Mouse (Mus musculus) heart, embryonic 12.5 days (tissue): ENCODE measurements at regions not wholly inside any gene's neighbourhood (a gene's known extent, or its start where the extent isn't known, plus 50 kb on each side); places are given as distances from the start of the nearest gene placed in this dataset.

ENCODE experiments used
- ATAC-seq: fragments of 200-750 bp; cut with Nextera tagmentation; 2 replicates; pipeline ENCODE4 v1.8.0; 2017; ENCODE audit warnings: moderate TSS enrichment, moderate library complexity; ENCODE audit not compliant: insufficient number of reproducible peaks, low FRiP score
- H3K27ac ChIP-seq: fragments of 300-500 bp; sonication (generic); 2 replicates; pipeline ENCODE4 v1.5.1; 2016; ENCODE audit warnings: mild to moderate bottlenecking, moderate library complexity; ENCODE audit not compliant: poor library complexity, severe bottlenecking
- H3K27me3 ChIP-seq: fragments of 300-500 bp; sonication (generic); replicated peaks from 2 replicates; pipeline ENCODE4 v1.6.1; 2016; ENCODE audit warnings: mild to moderate bottlenecking, moderate library complexity
- H3K36me3 ChIP-seq: fragments of 300-500 bp; sonication (generic); 2 replicates; pipeline ENCODE4 v1.6.1; 2016; ENCODE audit warnings: mild to moderate bottlenecking, moderate library complexity
- H3K4me1 ChIP-seq: fragments of 300-500 bp; sonication (generic); replicated peaks from 2 replicates; pipeline ENCODE4 v1.6.1; 2016; ENCODE audit warnings: mild to moderate bottlenecking
- H3K4me2 ChIP-seq: fragments of 300-500 bp; sonication (generic); 2 replicates; pipeline ENCODE4 v1.6.1; 2016; ENCODE audit warnings: mild to moderate bottlenecking, moderate library complexity
- H3K4me3 ChIP-seq: fragments of 300-500 bp; sonication (generic); 2 replicates; pipeline ENCODE4 v1.5.1; 2016; ENCODE audit warnings: mild to moderate bottlenecking
- H3K9ac ChIP-seq: fragments of 300-500 bp; sonication (generic); 2 replicates; pipeline ENCODE4 v1.6.1; 2016; ENCODE audit warnings: mild to moderate bottlenecking, moderate library complexity
- H3K9me3 ChIP-seq: fragments of 300-500 bp; sonication (generic); replicated peaks from 2 replicates; pipeline ENCODE4 v1.6.1; 2016; ENCODE audit warnings: mild to moderate bottlenecking, moderate library complexity
- WGBS: fragments of 180-500 bp; shearing (Covaris S2); methylation state at CpG from one replicate; pipeline ENCODE4 v1.1.7; 2016; 5-methylcytosine and 5-hydroxymethylcytosine counted together

GRCm38 (mm10) chr16:73120568-73120967 lies 812.5 kb downstream of the Robo1 start:
- Histone ChIP-seq H3K27me3 (no peaks in the 10 kb centered on the region), H3K36me3 (no peaks in the 10 kb centered on the region), H3K4me3 (no peak overlapping the region), H3K4me1 (no peaks in the 10 kb centered on the region), H3K9ac (no peak overlapping the region), H3K27ac (no peak overlapping the region), H3K9me3 (no peaks in the 10 kb centered on the region), H3K4me2 (no peak overlapping the region)
- ATAC-seq: no peak

DNA sequence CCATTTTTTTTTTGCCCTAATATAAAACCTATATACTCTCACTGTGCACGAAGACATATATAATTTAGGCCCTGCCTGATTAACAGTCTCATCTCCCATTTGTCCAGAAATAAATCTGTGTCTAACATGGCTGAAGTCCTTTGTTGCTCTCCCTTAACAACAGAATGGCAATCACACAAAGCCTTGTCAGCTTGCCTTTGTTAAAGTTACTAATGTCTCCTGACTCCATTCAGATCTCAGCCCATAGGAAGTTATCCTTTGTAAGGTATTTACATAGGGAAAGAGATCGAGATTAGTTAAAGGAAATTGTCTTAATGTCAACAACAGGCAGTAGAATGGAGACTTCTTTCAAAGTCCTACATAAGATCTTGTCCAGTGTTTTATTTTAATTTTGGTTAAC lies 809.2 kb downstream of the Robo1 start:
- no peak overlapping the region for H3K27ac ChIP-seq
- H3K36me3 ChIP-seq: no peaks in the 10 kb centered on the region
- WGBS: 64% methylated on average over 2 of the region's 2 CpGs
- ATAC-seq: no peak
- H3K4me1 ChIP-seq: no peaks in the 10 kb centered on the region
- no peak overlapping the region for H3K4me3 ChIP-seq
- no peak overlapping the region for H3K9ac ChIP-seq
- H3K9me3 ChIP-seq: no peaks in the 10 kb centered on the region
- H3K27me3 ChIP-seq: no peaks in the 10 kb centered on the region
- H3K4me2 ChIP-seq: no peak overlapping the region

DNA sequence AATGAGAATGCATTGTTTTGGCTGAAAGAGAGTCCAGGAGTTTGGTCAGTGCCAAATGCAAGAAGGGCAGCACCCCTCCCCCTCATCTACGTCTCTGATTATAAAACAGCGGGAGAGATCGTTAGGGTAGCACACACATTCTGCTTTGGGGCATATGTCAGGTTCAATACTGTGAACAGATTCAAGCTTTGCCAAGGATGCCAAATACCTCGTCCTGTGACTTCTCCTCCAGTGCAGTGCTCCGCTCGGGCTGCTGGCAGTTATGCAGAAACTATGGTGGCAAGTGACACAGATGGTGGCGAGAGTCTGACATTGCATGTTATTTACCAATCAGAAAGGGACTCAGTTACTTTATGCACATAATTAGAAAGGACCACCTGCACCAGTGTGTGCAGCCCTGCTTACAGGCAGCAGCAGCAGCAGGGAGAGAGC lies 799.9 kb downstream of the Robo1 start:
- Histone ChIP-seq H3K4me3 (no peak overlapping the region), H3K4me2 (no peak overlapping the region), H3K4me1 (no peaks in the 10 kb centered on the region), H3K27ac (no peak overlapping the region), H3K9me3 (no peaks in the 10 kb centered on the region), H3K27me3 (no peaks in the 10 kb centered on the region), H3K36me3 (no peaks in the 10 kb centered on the region), H3K9ac (no peak overlapping the region)
- 83% methylated on average over 7 of the region's 7 CpGs for WGBS
- no peak for ATAC-seq

GRCm38 (mm10) chr16:73107608-73108007 lies 799.5 kb downstream of the Robo1 start:
- Histone ChIP-seq H3K27ac (no peak overlapping the region), H3K9me3 (no peaks in the 10 kb centered on the region), H3K9ac (no peak overlapping the region), H3K4me1 (no peaks in the 10 kb centered on the region), H3K4me2 (no peak overlapping the region), H3K36me3 (no peaks in the 10 kb centered on the region), H3K27me3 (no peaks in the 10 kb centered on the region), H3K4me3 (no peak overlapping the region)
- 80% methylated on average over 9 of the region's 9 CpGs for WGBS
- no peak for ATAC-seq

DNA sequence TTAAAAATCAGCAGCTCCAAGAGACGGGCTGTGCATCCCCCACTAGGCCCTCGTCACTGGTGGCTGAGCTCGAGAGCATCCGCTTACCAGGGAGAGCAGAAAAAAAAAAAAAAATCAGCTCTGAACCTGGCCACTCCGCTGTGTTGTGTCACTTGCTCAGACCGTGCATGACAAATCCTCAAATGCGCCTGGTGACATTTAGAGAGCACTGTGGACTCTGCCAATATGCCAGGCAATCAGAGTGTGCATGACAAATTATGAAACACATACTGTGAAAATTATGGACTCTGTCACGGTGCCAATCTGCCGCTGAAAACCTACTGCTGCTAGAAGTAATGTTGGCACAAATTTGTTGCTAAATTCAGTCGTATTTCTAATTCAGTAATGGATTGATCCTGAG lies 797.4 kb downstream of the Robo1 start:
- Histone ChIP-seq H3K4me2 (no peak overlapping the region), H3K9me3 (no peaks in the 10 kb centered on the region), H3K27ac (no peak overlapping the region), H3K9ac (no peak overlapping the region), H3K4me1 (no peaks in the 10 kb centered on the region), H3K4me3 (no peak overlapping the region), H3K36me3 (no peaks in the 10 kb centered on the region), H3K27me3 (no peaks in the 10 kb centered on the region)
- ATAC-seq: no peak
- 67% methylated on average over 10 of the region's 10 CpGs for WGBS

- no peak overlapping the region for H3K27ac ChIP-seq
- H3K27me3 ChIP-seq: no peaks in the 10 kb centered on the region
- no peaks in the 10 kb centered on the region for H3K36me3 ChIP-seq
- H3K4me3 ChIP-seq: no peak overlapping the region
- H3K9ac ChIP-seq: no peak overlapping the region
- WGBS: 79% methylated on average over 8 of the region's 8 CpGs
- no peaks in the 10 kb centered on the region for H3K9me3 ChIP-seq
- no peak for ATAC-seq
- 0 out of 2 replicates have a peak, but pooled peaks cover 3% of the 10 kb centered on the region for H3K4me1 ChIP-seq
- no peak overlapping the region for H3K4me2 ChIP-seq
Observed at GRCm38 (mm10) chr16:73100273-73100672, 792.2 kb downstream of the Robo1 start.

DNA sequence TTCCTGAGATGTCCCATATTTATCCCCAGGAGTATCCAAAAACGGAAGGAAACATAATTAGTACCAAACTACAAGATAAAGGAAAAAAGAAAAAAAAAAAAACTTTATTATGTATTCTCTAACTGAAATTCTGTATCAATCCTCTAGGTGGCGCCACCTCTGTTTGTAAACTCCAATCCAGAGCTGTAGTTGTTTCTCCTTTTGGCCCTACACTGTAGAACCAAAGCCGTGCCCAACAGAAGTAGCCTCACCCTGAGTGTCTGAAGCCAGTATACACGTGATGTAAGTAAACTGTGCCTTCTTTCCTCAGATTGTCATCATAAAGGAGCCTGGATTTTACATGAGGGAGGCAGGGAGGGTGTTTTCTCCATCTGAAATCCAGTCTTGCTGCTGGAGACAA lies 790.7 kb downstream of the Robo1 start:
- Histone ChIP-seq H3K36me3 (no peaks in the 10 kb centered on the region), H3K4me3 (no peak overlapping the region), H3K9me3 (no peaks in the 10 kb centered on the region), H3K4me1 (0 out of 2 replicates have a peak, but pooled peaks cover 3% of the 10 kb centered on the region), H3K4me2 (no peak overlapping the region), H3K27ac (no peak overlapping the region), H3K27me3 (no peaks in the 10 kb centered on the region), H3K9ac (no peak overlapping the region)
- no peak for ATAC-seq
- WGBS: 18% methylated on average over 4 of the region's 4 CpGs

GRCm38 (mm10) chr16:73097176-73097575 lies 789.1 kb downstream of the Robo1 start:
- 37% methylated on average over 14 of the region's 14 CpGs for WGBS
- H3K4me1 ChIP-seq: 0 out of 2 replicates have a peak, but pooled peaks cover 3% of the 10 kb centered on the region
- no peak for ATAC-seq
- H3K9ac ChIP-seq: no peak overlapping the region
- H3K4me3 ChIP-seq: no peak overlapping the region
- no peaks in the 10 kb centered on the region for H3K27me3 ChIP-seq
- no peaks in the 10 kb centered on the region for H3K36me3 ChIP-seq
- peak overlapping the region; percentile 29 for H3K4me2 ChIP-seq
- H3K9me3 ChIP-seq: no peaks in the 10 kb centered on the region
- no peak overlapping the region for H3K27ac ChIP-seq

DNA sequence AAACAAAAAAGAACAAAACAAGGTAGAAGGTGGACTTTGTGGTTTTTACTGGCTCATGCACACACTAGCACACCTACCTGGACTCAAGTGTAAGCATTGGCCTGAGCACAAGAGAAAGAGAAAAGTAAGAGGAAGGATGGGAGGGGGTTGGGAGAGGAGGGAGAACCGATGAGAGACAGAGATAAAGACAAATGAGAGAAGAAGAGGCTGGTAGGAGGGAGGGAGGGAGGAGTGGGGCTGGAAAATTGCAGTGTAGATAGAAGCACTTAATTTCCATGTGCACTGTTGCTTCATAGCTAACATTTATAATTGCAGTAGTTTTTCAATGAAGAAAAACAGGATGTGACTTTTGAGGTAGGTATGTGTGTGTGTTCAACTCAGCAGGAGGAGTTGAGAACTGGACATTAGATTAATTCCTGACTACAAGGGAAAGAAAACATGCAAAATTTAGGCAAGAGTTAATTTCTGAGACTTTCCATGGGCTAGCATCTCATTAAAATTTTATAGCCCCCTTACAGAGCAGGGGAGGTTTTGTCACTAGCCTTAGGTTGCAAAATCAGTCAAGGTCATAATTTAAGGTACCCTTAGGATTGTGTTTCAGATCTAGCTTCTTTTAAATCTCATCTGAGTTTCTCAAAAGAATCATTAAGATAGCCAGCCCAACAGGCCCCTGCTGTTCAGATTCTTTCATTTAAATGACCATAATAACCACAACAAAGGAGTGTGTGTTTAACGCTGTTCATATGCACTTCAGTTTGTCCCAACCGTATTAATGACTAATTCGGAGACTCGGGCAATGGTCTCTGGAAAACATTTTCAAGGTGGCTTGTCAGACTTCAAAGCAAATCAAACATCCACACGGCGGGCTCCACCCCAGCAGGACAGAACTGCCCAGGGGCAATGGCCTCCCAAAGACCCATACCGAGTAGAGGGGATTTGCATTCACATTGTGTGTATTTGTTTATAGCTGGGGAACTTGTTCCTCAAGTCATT lies 788.3 kb downstream of the Robo1 start:
- 18% methylated on average over 8 of the region's 8 CpGs for WGBS
- ATAC-seq: no peak

More for the DNA sequence above, 788.3 kb downstream of the Robo1 start:
- Histone ChIP-seq H3K9ac (no peak overlapping the region), H3K4me3 (no peak overlapping the region), H3K27ac (no peak overlapping the region), H3K27me3 (no peaks in the 10 kb centered on the region), H3K9me3 (no peaks in the 10 kb centered on the region), H3K4me1 (0 out of 2 replicates have a peak, but pooled peaks cover 3% of the 10 kb centered on the region), H3K36me3 (no peaks in the 10 kb centered on the region), H3K4me2 (no peak overlapping the region)
